Mouse (Mus musculus) heart, embryonic 12.5 days (tissue): ENCODE measurements around the gene Acoxl. TPM values are rescaled to one million over a fixed set of nuclear protein-coding genes. Genes with fewer than 3 reads are reported as not detected.

ENCODE experiments used
- ATAC-seq: fragments of 200-750 bp; cut with Nextera tagmentation; 2 replicates; pipeline ENCODE4 v1.8.0; 2017; ENCODE audit warnings: moderate TSS enrichment, moderate library complexity; ENCODE audit not compliant: insufficient number of reproducible peaks, low FRiP score
- H3K27ac ChIP-seq: fragments of 300-500 bp; sonication (generic); 2 replicates; pipeline ENCODE4 v1.5.1; 2016; ENCODE audit warnings: mild to moderate bottlenecking, moderate library complexity; ENCODE audit not compliant: poor library complexity, severe bottlenecking
- H3K27me3 ChIP-seq: fragments of 300-500 bp; sonication (generic); replicated peaks from 2 replicates; pipeline ENCODE4 v1.6.1; 2016; ENCODE audit warnings: mild to moderate bottlenecking, moderate library complexity
- H3K36me3 ChIP-seq: fragments of 300-500 bp; sonication (generic); 2 replicates; pipeline ENCODE4 v1.6.1; 2016; ENCODE audit warnings: mild to moderate bottlenecking, moderate library complexity
- H3K4me1 ChIP-seq: fragments of 300-500 bp; sonication (generic); replicated peaks from 2 replicates; pipeline ENCODE4 v1.6.1; 2016; ENCODE audit warnings: mild to moderate bottlenecking
- H3K4me2 ChIP-seq: fragments of 300-500 bp; sonication (generic); 2 replicates; pipeline ENCODE4 v1.6.1; 2016; ENCODE audit warnings: mild to moderate bottlenecking, moderate library complexity
- H3K4me3 ChIP-seq: fragments of 300-500 bp; sonication (generic); 2 replicates; pipeline ENCODE4 v1.5.1; 2016; ENCODE audit warnings: mild to moderate bottlenecking
- H3K9ac ChIP-seq: fragments of 300-500 bp; sonication (generic); 2 replicates; pipeline ENCODE4 v1.6.1; 2016; ENCODE audit warnings: mild to moderate bottlenecking, moderate library complexity
- H3K9me3 ChIP-seq: fragments of 300-500 bp; sonication (generic); replicated peaks from 2 replicates; pipeline ENCODE4 v1.6.1; 2016; ENCODE audit warnings: mild to moderate bottlenecking, moderate library complexity
- WGBS: fragments of 180-500 bp; shearing (Covaris S2); methylation state at CpG from one replicate; pipeline ENCODE4 v1.1.7; 2016; 5-methylcytosine and 5-hydroxymethylcytosine counted together
- polyA plus RNA-seq: library from polyadenylated mRNA; unstranded; fragments of >200 nt; fragmentation: Nextera tagmentation; extraction: Ambion mirVana; gene quantifications from 2 replicates; pipeline ENCODE4 v1.2.1, GENCODE M21; 2016

Acoxl gene
- polyA plus RNA-seq, 1 experiment from 2014 or later = 0.32 TPM

- no peak for ATAC-seq
- H3K36me3 ChIP-seq = no peaks in the 10 kb centered on the region
- H3K4me2 ChIP-seq = no peak overlapping the region
- H3K27me3 ChIP-seq = peaks cover 29% of the 10 kb centered on the region
- 42% methylated on average over 7 of the region's 7 CpGs for WGBS
- no peaks in the 10 kb centered on the region for H3K9me3 ChIP-seq
- no peaks in the 10 kb centered on the region for H3K4me1 ChIP-seq
- no peak overlapping the region for H3K9ac ChIP-seq
- no peak overlapping the region for H3K27ac ChIP-seq
- no peak overlapping the region for H3K4me3 ChIP-seq
Observed at GRCm38 (mm10) chr2:127845346-127845982, 6.8 kb downstream of the Acoxl start.

GRCm38 (mm10) chr2:127846008-127846407, 7.3 kb downstream of the Acoxl start:
- Histone ChIP-seq H3K36me3 (no peaks in the 10 kb centered on the region), H3K4me2 (no peak overlapping the region), H3K9ac (no peak overlapping the region), H3K4me1 (no peaks in the 10 kb centered on the region), H3K27me3 (peaks cover 24% of the 10 kb centered on the region), H3K9me3 (no peaks in the 10 kb centered on the region), H3K27ac (no peak overlapping the region), H3K4me3 (no peak overlapping the region)
- ATAC-seq = no peak

GRCm38 (mm10) chr2:127846571-127846970, 7.9 kb downstream of the Acoxl start:
- Histone ChIP-seq H3K27me3 (peaks cover 18% of the 10 kb centered on the region), H3K27ac (no peak overlapping the region), H3K4me1 (no peaks in the 10 kb centered on the region), H3K4me2 (no peak overlapping the region), H3K9me3 (no peaks in the 10 kb centered on the region), H3K9ac (no peak overlapping the region), H3K36me3 (no peaks in the 10 kb centered on the region), H3K4me3 (no peak overlapping the region)
- WGBS = 30% methylated on average over 1 of the region's 1 CpGs
- ATAC-seq = no peak

GRCm38 (mm10) chr2:127850371-127850770, 11.7 kb downstream of the Acoxl start:
- 83% methylated on average over 2 of the region's 2 CpGs for WGBS
- ATAC-seq = no peak
- H3K4me3 ChIP-seq = no peak overlapping the region
- peaks cover 13% of the 10 kb centered on the region; the same call in 1 of the 2 replicates for H3K27me3 ChIP-seq
- no peak overlapping the region for H3K9ac ChIP-seq
- H3K36me3 ChIP-seq = no peaks in the 10 kb centered on the region
- peaks cover 9% of the 10 kb centered on the region; the same call in 1 of the 2 replicates for H3K4me1 ChIP-seq
- no peaks in the 10 kb centered on the region for H3K9me3 ChIP-seq
- H3K4me2 ChIP-seq = no peak overlapping the region
- H3K27ac ChIP-seq = no peak overlapping the region

- Histone ChIP-seq H3K9ac (no peak overlapping the region), H3K27ac (no peak overlapping the region), H3K4me1 (peaks cover 9% of the 10 kb centered on the region; the same call in 1 of the 2 replicates), H3K4me2 (no peak overlapping the region), H3K36me3 (no peaks in the 10 kb centered on the region), H3K9me3 (no peaks in the 10 kb centered on the region), H3K4me3 (no peak overlapping the region), H3K27me3 (no peaks in the 10 kb centered on the region)
- WGBS = 54% methylated on average over 4 of the region's 4 CpGs
- peak; percentile 80 for ATAC-seq
Observed at GRCm38 (mm10) chr2:127854332-127854991, 15.8 kb downstream of the Acoxl start.

GRCm38 (mm10) chr2:127864381-127864780, 25.7 kb downstream of the Acoxl start:
- Histone ChIP-seq H3K27ac (no peak overlapping the region), H3K27me3 (peaks cover 3% of the 10 kb centered on the region; the same call in 1 of the 2 replicates), H3K4me2 (no peak overlapping the region), H3K36me3 (no peaks in the 10 kb centered on the region), H3K4me3 (no peak overlapping the region), H3K4me1 (no peaks in the 10 kb centered on the region), H3K9ac (no peak overlapping the region), H3K9me3 (no peaks in the 10 kb centered on the region)
- WGBS = 76% methylated on average over 4 of the region's 4 CpGs
- ATAC-seq = no peak

- H3K4me1 ChIP-seq = no peaks in the 10 kb centered on the region
- no peak overlapping the region for H3K4me2 ChIP-seq
- H3K27me3 ChIP-seq = 0 out of 2 replicates have a peak, but pooled peaks cover 4% of the 10 kb centered on the region
- no peak overlapping the region for H3K27ac ChIP-seq
- H3K4me3 ChIP-seq = no peak overlapping the region
- H3K36me3 ChIP-seq = no peaks in the 10 kb centered on the region
- 76% methylated on average over 5 of the region's 5 CpGs for WGBS
- no peaks in the 10 kb centered on the region for H3K9me3 ChIP-seq
- no peak for ATAC-seq
- no peak overlapping the region for H3K9ac ChIP-seq
Observed at GRCm38 (mm10) chr2:127881063-127881462, 42.4 kb downstream of the Acoxl start.

GRCm38 (mm10) chr2:127889432-127889831, 50.8 kb downstream of the Acoxl start:
- Histone ChIP-seq H3K4me3 (no peak overlapping the region), H3K27me3 (peaks cover 25% of the 10 kb centered on the region), H3K9ac (no peak overlapping the region), H3K36me3 (no peaks in the 10 kb centered on the region), H3K27ac (no peak overlapping the region), H3K4me1 (peaks cover 10% of the 10 kb centered on the region), H3K9me3 (no peaks in the 10 kb centered on the region), H3K4me2 (no peak overlapping the region)
- ATAC-seq = no peak
- WGBS = 5% methylated on average over 6 of the region's 6 CpGs

- Histone ChIP-seq H3K27me3 (peaks cover 25% of the 10 kb centered on the region), H3K36me3 (no peaks in the 10 kb centered on the region), H3K9ac (no peak overlapping the region), H3K9me3 (no peaks in the 10 kb centered on the region), H3K4me3 (no peak overlapping the region), H3K4me1 (peaks cover 10% of the 10 kb centered on the region), H3K27ac (no peak overlapping the region), H3K4me2 (no peak overlapping the region)
- 63% methylated on average over 5 of the region's 5 CpGs for WGBS
- ATAC-seq = no peak
Observed at GRCm38 (mm10) chr2:127889979-127890378, 51.3 kb downstream of the Acoxl start.

- Histone ChIP-seq H3K4me1 (peaks cover 10% of the 10 kb centered on the region), H3K9ac (no peak overlapping the region)
- WGBS = 52% methylated on average over 8 of the region's 8 CpGs
Observed at GRCm38 (mm10) chr2:127890526-127890925, 51.9 kb downstream of the Acoxl start.

GRCm38 (mm10) chr2:127891056-127891455, 52.4 kb downstream of the Acoxl start:
- Histone ChIP-seq H3K27ac (no peak overlapping the region), H3K4me3 (no peak overlapping the region), H3K9me3 (no peaks in the 10 kb centered on the region), H3K36me3 (no peaks in the 10 kb centered on the region), H3K4me2 (no peak overlapping the region), H3K9ac (no peak overlapping the region), H3K4me1 (peaks cover 10% of the 10 kb centered on the region), H3K27me3 (peaks cover 25% of the 10 kb centered on the region)
- no peak for ATAC-seq
- 79% methylated on average over 3 of the region's 3 CpGs for WGBS

More at GRCm38 (mm10) chr2:127890526-127890925, 51.9 kb downstream of the Acoxl start:
- 0 out of 2 replicates have a peak, but pooled peaks have one; percentile 39 for ATAC-seq
- Histone ChIP-seq H3K4me2 (no peak overlapping the region), H3K27me3 (peaks cover 25% of the 10 kb centered on the region), H3K4me3 (no peak overlapping the region), H3K9me3 (no peaks in the 10 kb centered on the region), H3K27ac (no peak overlapping the region), H3K36me3 (no peaks in the 10 kb centered on the region)
